Mouse (Mus musculus) urinary bladder, postnatal 36 days (tissue): ENCODE results near the gene Chst13.

Experiments used
- DNase-seq, 2 experiments: peaks; one replicate each; pipeline ENCODE4 v3.0.0; 2022; ENCODE audit warnings: low spot score in 2 of 2, mixed read lengths in 1 of 2

Gene Chst13

DNA sequence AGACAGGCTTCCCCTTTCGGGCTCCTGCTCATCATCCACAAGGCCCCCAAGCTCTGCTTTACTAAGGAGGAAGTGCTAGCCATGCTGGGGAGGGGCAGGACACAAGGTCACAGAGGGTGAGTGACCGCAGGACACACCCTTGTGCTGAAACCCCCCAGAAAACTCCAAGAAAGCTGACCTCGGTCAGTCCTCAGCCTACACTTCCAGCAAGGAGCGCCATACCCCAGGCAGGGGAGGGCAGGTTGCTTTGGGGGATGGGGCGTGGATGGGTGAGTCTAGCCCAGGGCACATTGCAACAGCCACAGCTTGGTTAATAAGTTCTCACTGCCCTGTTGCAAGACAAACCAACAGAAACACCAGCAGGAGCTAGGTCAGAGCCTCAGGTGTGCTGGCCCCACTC, 4.6 kb downstream of the Chst13 start:
- DNase-seq: no peak

- DNase-seq: no peak
Observed at GRCm38 (mm10) chr6:90319475-90320191, 5.4 kb downstream of the Chst13 start.

- no peak for DNase-seq
Observed at GRCm38 (mm10) chr6:90319019-90319418, 6.0 kb downstream of the Chst13 start.

- DNase-seq: no peak
Observed at GRCm38 (mm10) chr6:90317510-90318258, 7.3 kb downstream of the Chst13 start.

DNA sequence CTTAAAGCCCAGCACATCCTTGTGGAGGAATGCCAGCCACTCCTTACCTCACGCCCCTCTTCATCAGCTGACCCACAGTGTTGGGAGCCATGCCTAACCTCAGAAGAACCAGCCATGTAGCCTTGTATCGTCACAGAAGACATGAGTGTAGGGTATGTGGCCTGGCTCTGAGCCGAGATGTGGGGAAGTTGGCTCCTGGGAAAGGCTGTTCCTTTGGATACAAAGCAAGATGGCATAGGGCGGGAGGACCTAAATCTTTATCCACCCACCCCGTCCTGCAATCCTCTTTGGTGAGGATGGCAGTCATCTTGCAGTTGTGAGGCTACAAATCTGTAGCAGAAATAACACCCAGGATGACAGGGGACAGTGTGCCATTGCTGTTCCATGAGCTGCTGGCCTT, 9.0 kb downstream of the Chst13 start:
- no peak for DNase-seq

GRCm38 (mm10) chr6:90308839-90309778, 15.9 kb downstream of the Chst13 start:
- DNase-seq: no peak

GRCm38 (mm10) chr6:90306315-90306975, 18.5 kb downstream of the Chst13 start:
- DNase-seq: no peak

DNA sequence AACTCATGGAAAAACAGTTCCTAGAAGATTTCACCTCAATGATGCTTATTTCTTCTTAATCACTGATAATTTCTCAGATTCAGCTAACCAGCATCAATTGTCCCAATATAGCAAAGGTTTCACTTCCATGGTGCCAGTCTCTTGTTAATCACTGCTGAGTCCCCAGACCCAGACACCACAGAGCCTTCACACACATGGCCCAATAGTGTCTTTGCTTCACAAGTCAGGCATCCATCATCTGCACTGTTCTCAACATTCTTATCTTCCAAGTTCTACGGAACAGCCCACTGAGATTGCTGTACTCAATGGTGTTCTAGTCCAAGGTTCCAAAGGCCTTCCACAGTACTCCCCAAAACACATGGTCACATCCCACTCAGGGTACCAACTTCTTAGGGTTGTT, 24.1 kb downstream of the Chst13 start, which contains the start of gene BC048671:
Gene BC048671, plus strand, starts transcription at position 301 of the 400 bp plus-strand sequence.
- DNase-seq: no peak

GRCm38 (mm10) chr6:90288265-90288664, 36.7 kb downstream of the Chst13 start:
- DNase-seq: no peak
